Mouse (Mus musculus) 3134 (cell line): ENCODE results near the gene Erich6b.

ENCODE experiments used
- DNase-seq: peaks from one replicate; pipeline ENCODE4 v3.0.0-alpha.2; 2011; ENCODE audit warnings: low spot score; ENCODE audit not compliant: insufficient read length; ENCODE audit errors: extremely low read depth

The Erich6b gene

GRCm38 (mm10) chr14:75706647-75707046 lies 64.6 kb downstream of the Erich6b start:
- DNase-seq, result no peak

GRCm38 (mm10) chr14:75707771-75708170 lies 65.7 kb downstream of the Erich6b start:
- no peak for DNase-seq

- DNase-seq, result no peak
Measured at GRCm38 (mm10) chr14:75708986-75709385, 66.9 kb downstream of the Erich6b start.

GRCm38 (mm10) chr14:75711731-75712130 lies 69.7 kb downstream of the Erich6b start:
- no peak for DNase-seq

- no peak for DNase-seq
Measured at GRCm38 (mm10) chr14:75712687-75713086, 70.6 kb downstream of the Erich6b start.

GRCm38 (mm10) chr14:75713661-75714060 lies 71.6 kb downstream of the Erich6b start:
- DNase-seq, result no peak

- DNase-seq, result no peak
Measured at GRCm38 (mm10) chr14:75716410-75716809, 74.4 kb downstream of the Erich6b start.
